Mouse (Mus musculus) liver, embryonic 14.5 days (tissue): ENCODE data around the gene Pitpnb.

ENCODE experiments used
- CTCF ChIP-seq: IDR thresholded peaks from 2 replicates; pipeline ENCODE4 v1.5.1; 2016; ENCODE audit warnings: antibody characterized with exemption, low read depth, control low read depth
- EP300 ChIP-seq: IDR thresholded peaks from 2 replicates; pipeline ENCODE4 v1.6.1; 2016; ENCODE audit warnings: antibody characterized with exemption, low read depth

GRCm38 (mm10) chr5:111341609-111342008 is 11.0 kb downstream of the Pitpnb start:
- TF ChIP-seq EP300 = no peak
- peak; percentile 64 for TF ChIP-seq CTCF
